Mouse (Mus musculus): Measurements from ENCODE around the gene Btbd35f9.
"Not testable (repeated sequence)": the region's sequence is repeated elsewhere in the genome, so short reads cannot be mapped to it uniquely, and the experiment has no call there.

- not testable (repeated sequence) for TF ChIP-seq CTCF (conservative IDR thresholded peaks at IDR 0.05; ENCODE audit: low read length); POU5F1 (IDR thresholded peaks at IDR 0.05; ENCODE audit: borderline replicate concordance, low read length)
These were observed at the start of gene Btbd35f9 for GRCm38 (mm10) chrX:34161399-34161798.
